ENCODE assay signal across 8 mouse cellular contexts in the genomic region with DNA sequence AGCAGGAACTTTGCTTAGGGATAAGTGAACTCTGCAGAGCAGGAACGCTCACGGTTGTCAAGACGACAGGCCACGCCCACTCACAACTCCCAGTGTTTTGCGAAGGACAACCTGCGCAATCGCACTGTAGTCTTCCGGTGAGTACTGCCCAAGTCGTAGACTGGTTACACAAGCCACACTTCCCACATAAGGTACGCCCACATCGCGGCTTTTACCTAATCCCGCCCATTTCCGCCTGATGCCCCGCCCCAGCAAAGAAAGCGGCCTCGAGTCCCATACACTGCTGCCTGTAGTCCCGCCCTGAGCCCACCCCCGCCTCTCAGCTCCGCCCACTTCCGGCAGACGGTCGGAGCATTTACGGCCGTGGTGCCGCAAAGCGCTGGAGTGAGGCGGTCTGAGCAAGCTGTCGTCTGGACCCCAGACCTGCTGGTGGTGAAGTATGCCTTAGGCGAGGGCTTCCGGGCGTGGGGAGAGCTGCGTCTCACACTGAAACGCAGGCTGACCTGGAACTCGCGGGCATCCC. TPM values are rescaled to one million over a fixed set of nuclear protein-coding genes. Genes with fewer than 3 reads are reported as not detected.
A peak's percentile ranks its signal among the peaks of the same experiment; 100 is the strongest.
DNase-seq lines count a peak whose midpoint lies in the region; ATAC-seq and TF ChIP-seq lines count a peak whose summit lies in the region.

Gene Casc1 (minus strand): TSS at position 190 of the 523 bp plus-strand sequence.
Gene Etfrf1 (plus strand): TSS at position 319 of the 523 bp plus-strand sequence.

- H3K36me3 ChIP-seq in hindbrain, embryonic 10.5 days, result peaks cover 7% of the 10 kb centered on the region; the same call in 1 of the 2 replicates
- no peaks in the 10 kb centered on the region for H3K36me3 ChIP-seq in lung, postnatal 0 days (ENCODE audit: insufficient read depth, low read length)

- peak; percentile 29; the same call in 1 of the 2 replicates for TF ChIP-seq EP300 in lung, postnatal 0 days (IDR thresholded peaks at IDR 0.05)

- H3K27ac ChIP-seq in hindbrain, embryonic 10.5 days, result peak within 1 kb of the TSS; percentile 95
- H3K27ac ChIP-seq in lung, postnatal 0 days (ENCODE audit: low read length), result peak within 1 kb of the TSS; percentile 98

- ATAC-seq in frontal cortex, adult (ENCODE audit: low TSS enrichment), result peak; percentile 89
- peak; percentile 99 for ATAC-seq in lung, postnatal 0 days

- peak within 1 kb of the TSS; percentile 88 for H3K9ac ChIP-seq in lung, postnatal 0 days (replicated peaks; ENCODE audit: low read depth)

- H3K9me3 ChIP-seq in hindbrain, embryonic 10.5 days, result no peaks in the 10 kb centered on the region
- no peaks in the 10 kb centered on the region for H3K9me3 ChIP-seq in lung, postnatal 0 days (ENCODE audit: low read length)

- H3K4me1 ChIP-seq in hindbrain, embryonic 10.5 days (replicated peaks), result peaks cover 17% of the 10 kb centered on the region
- H3K4me1 ChIP-seq in lung, postnatal 0 days (ENCODE audit: insufficient read depth, low read depth, low read length), result 0 out of 2 replicates have a peak, but pooled peaks cover 5% of the 10 kb centered on the region

- H3K4me3 ChIP-seq in hindbrain, embryonic 10.5 days, result peak within 1 kb of the TSS; percentile 77
- H3K4me3 ChIP-seq in lung, postnatal 0 days (ENCODE audit: low read depth, low read length), result peak within 1 kb of the TSS; percentile 69

- TF ChIP-seq CTCF in lung, postnatal 0 days (IDR thresholded peaks at IDR 0.05), result no peak

- no peaks in the 10 kb centered on the region for H3K27me3 ChIP-seq in hindbrain, embryonic 10.5 days (ENCODE audit: insufficient read depth, poor library complexity, severe bottlenecking)
- no peaks in the 10 kb centered on the region for H3K27me3 ChIP-seq in lung, postnatal 0 days (replicated peaks; ENCODE audit: insufficient read depth, low read length)

- DNase-seq in MN1 (ENCODE audit: low spot score), result peak; percentile 99
- peak; percentile 100 for DNase-seq in cerebellum, adult 9-10 months
- DNase-seq in hindbrain, embryonic 10.5 days (ENCODE audit: low spot score), result peak; percentile 100
- peak; percentile 100 for DNase-seq in layer of hippocampus, adult 9-11 months
- peak; percentile 100 for DNase-seq in lung, postnatal 0 days (ENCODE audit: low spot score)
- peak; percentile 91 for DNase-seq in ovary, postnatal 14 days (ENCODE audit: low spot score)
- peak; percentile 98 for DNase-seq in thymus, postnatal 14 days

- under 1% methylated on average over 36 of the region's 36 CpGs for WGBS in hindbrain, embryonic 10.5 days
- WGBS in lung, postnatal 0 days, result under 1% methylated on average over 36 of the region's 36 CpGs

- peak within 1 kb of the TSS; percentile 75 for H3K4me2 ChIP-seq in lung, postnatal 0 days (replicated peaks; ENCODE audit: low read depth, low read length)

RNA-seq across cellular contexts. Expression of gene Casc1, which starts in this region (rescaled TPM):
- 0.62 and 0.88 TPM in 2 replicates for polyA plus RNA-seq in hindbrain, embryonic 10.5 days (2016; fragmentation: Nextera tagmentation; extraction: Ambion mirVana)
- polyA plus RNA-seq in lung, postnatal 0 days (2015; fragmentation: Nextera tagmentation; extraction: Ambion mirVana), result 2.3 and 2.6 TPM in 2 replicates

RNA-seq across cellular contexts. Expression of gene Etfrf1, which starts in this region (rescaled TPM):
- 32.3 and 33.4 TPM in 2 replicates for polyA plus RNA-seq in hindbrain, embryonic 10.5 days (2016; fragmentation: Nextera tagmentation; extraction: Ambion mirVana)
- 26.3 and 30.1 TPM in 2 replicates for polyA plus RNA-seq in lung, postnatal 0 days (2015; fragmentation: Nextera tagmentation; extraction: Ambion mirVana)

Comparison
In these comparisons a context has a peak if more than half of its experiments do, and no peak if none do; other contexts are left out.
1. Peak in every context shown above with its lines: DNase-seq, ATAC-seq, H3K4me3 ChIP-seq and H3K27ac ChIP-seq.